Mouse (Mus musculus) MEL (cell line): ENCODE data around the gene Hmox2. TPM values are rescaled to one million over a fixed set of nuclear protein-coding genes. Genes with fewer than 3 reads are reported as not detected.

Experiments used
- DNase-seq: peaks from one replicate; pipeline ENCODE4 v3.0.0; 2011; ENCODE audit warnings: low read depth, low spot score
- H3K27ac ChIP-seq: 2 replicates; pipeline ENCODE4 v1.5.1; 2012; ENCODE audit warnings: low read depth, mild to moderate bottlenecking, control low read depth, low read length, moderate library complexity; ENCODE audit not compliant: control insufficient read depth
- H3K27me3 ChIP-seq, 2 experiments: fragments of 150-350 bp in 1 of 2; sonication (generic) in 1 of 2; 2 replicates each; pipeline ENCODE4 v1.6.1; 2012; ENCODE audit warnings: low read length in 2 of 2, mild to moderate bottlenecking in 2 of 2, improper control_type of control experiment in 1 of 2, moderate library complexity in 1 of 2; ENCODE audit not compliant: insufficient read depth in 2 of 2, control insufficient read depth in 1 of 2
- H3K36me3 ChIP-seq, 2 experiments: 2 replicates each; pipeline ENCODE4 v1.6.1; 2012 to 2014; ENCODE audit warnings: low read length in 2 of 2, improper control_type of control experiment in 1 of 2, inconsistent platforms in 1 of 2, mild to moderate bottlenecking in 1 of 2; ENCODE audit not compliant: insufficient read depth in 2 of 2, control insufficient read depth in 1 of 2
- H3K4me1 ChIP-seq, 2 experiments: fragments of 150-350 bp in 1 of 2; sonication (generic) in 1 of 2; 2 replicates each; pipeline ENCODE4 v1.6.1; 2012; ENCODE audit warnings: low read length in 2 of 2, improper control_type of control experiment in 1 of 2, mild to moderate bottlenecking in 1 of 2; ENCODE audit not compliant: insufficient read depth in 2 of 2, control insufficient read depth in 1 of 2
- H3K4me3 ChIP-seq, 2 experiments: fragments of 150-350 bp in 1 of 2; sonication (generic) in 1 of 2; 2 replicates each; pipeline ENCODE4 v1.5.1; 2012; ENCODE audit warnings: low read depth in 2 of 2, low read length in 2 of 2, mild to moderate bottlenecking in 2 of 2, moderate library complexity in 2 of 2, control low read depth in 1 of 2, improper control_type of control experiment in 1 of 2; ENCODE audit not compliant: control insufficient read depth in 1 of 2, insufficient read depth in 1 of 2
- H3K79me2 ChIP-seq: 2 replicates; pipeline ENCODE4 v1.6.1; 2012; ENCODE audit warnings: mild to moderate bottlenecking, low read length, moderate library complexity; ENCODE audit not compliant: control insufficient read depth, poor library complexity, insufficient read depth
- H3K9ac ChIP-seq: 2 replicates; pipeline ENCODE4 v1.6.1; 2012; ENCODE audit warnings: low read depth, mild to moderate bottlenecking, control low read depth, low read length, moderate library complexity; ENCODE audit not compliant: control insufficient read depth, poor library complexity, severe bottlenecking
- H3K9me3 ChIP-seq: fragments of 150-350 bp; sonication (generic); replicated peaks from 2 replicates; pipeline ENCODE4 v1.6.1; 2012; ENCODE audit warnings: mild to moderate bottlenecking, low read length, improper control_type of control experiment, moderate library complexity; ENCODE audit not compliant: insufficient read depth
- BHLHE40 ChIP-seq: IDR thresholded peaks from 2 replicates; pipeline ENCODE4 v1.6.1; 2012; ENCODE audit warnings: low read depth, mild to moderate bottlenecking, inconsistent platforms, low read length, improper control_type of control experiment, borderline replicate concordance
- CHD1 ChIP-seq: IDR thresholded peaks from 2 replicates; pipeline ENCODE4 v1.6.1; 2012; ENCODE audit warnings: low read depth, mild to moderate bottlenecking, inconsistent platforms, low read length, improper control_type of control experiment
- CHD2 ChIP-seq: IDR thresholded peaks from 2 replicates; pipeline ENCODE4 v1.6.1; 2011; ENCODE audit warnings: low read length, improper control_type of control experiment
- CTCF ChIP-seq, 3 experiments: IDR thresholded peaks in 2 of 3; conservative IDR thresholded peaks in 1 of 3; 2 replicates each; pipeline ENCODE4 v1.5.1; 2011 to 2012; ENCODE audit warnings: low read length in 3 of 3, low read depth in 2 of 3, mild to moderate bottlenecking in 2 of 3, improper control_type of control experiment in 1 of 3, inconsistent platforms in 1 of 3, mixed read lengths in 1 of 3, moderate library complexity in 1 of 3; ENCODE audit not compliant: control insufficient read depth in 1 of 3, insufficient read depth in 1 of 3, poor library complexity in 1 of 3, severe bottlenecking in 1 of 3
- ELF1 ChIP-seq: IDR thresholded peaks from 2 replicates; pipeline ENCODE4 v1.6.1; 2014; ENCODE audit warnings: low read depth, mild to moderate bottlenecking, inconsistent platforms, low read length, improper control_type of control experiment, moderate library complexity
- EP300 ChIP-seq, 2 experiments: IDR thresholded peaks; 2 replicates each; pipeline ENCODE4 v1.6.1; 2011; ENCODE audit warnings: improper control_type of control experiment in 2 of 2, low read length in 2 of 2, low read depth in 1 of 2, mild to moderate bottlenecking in 1 of 2
- JUND ChIP-seq: IDR thresholded peaks from 2 replicates; pipeline ENCODE4 v1.6.1; 2011; ENCODE audit warnings: low read depth, mild to moderate bottlenecking, improper control_type of control experiment, low read length
- KAT2A ChIP-seq: conservative IDR thresholded peaks from 2 replicates; pipeline ENCODE4 v1.6.1; 2012; ENCODE audit warnings: low read depth, low read length, improper control_type of control experiment, inconsistent platforms
- MAZ ChIP-seq: IDR thresholded peaks from 2 replicates; pipeline ENCODE4 v1.6.1; 2012; ENCODE audit warnings: low read depth, mild to moderate bottlenecking, inconsistent platforms, low read length, improper control_type of control experiment
- MEF2A ChIP-seq: IDR thresholded peaks from 2 replicates; pipeline ENCODE4 v1.6.1; 2014; ENCODE audit warnings: low read depth, mild to moderate bottlenecking, inconsistent platforms, low read length, improper control_type of control experiment; ENCODE audit not compliant: poor library complexity, insufficient replicate concordance, severe bottlenecking; ENCODE audit errors: extremely low read depth
- NELFE ChIP-seq: IDR thresholded peaks from 2 replicates; pipeline ENCODE4 v1.6.1; 2011; ENCODE audit warnings: low read depth, low read length, improper control_type of control experiment
- POLR2AphosphoS5 ChIP-seq: IDR thresholded peaks from 2 replicates; pipeline ENCODE4 v1.6.1; 2012; ENCODE audit warnings: low read depth, borderline replicate concordance, mild to moderate bottlenecking, inconsistent platforms, low read length, moderate library complexity, mixed read lengths
- RCOR1 ChIP-seq: IDR thresholded peaks from 2 replicates; pipeline ENCODE4 v1.6.1; 2012; ENCODE audit warnings: low read depth, mild to moderate bottlenecking, inconsistent platforms, low read length, improper control_type of control experiment
- SMC3 ChIP-seq: IDR thresholded peaks from 2 replicates; pipeline ENCODE4 v1.6.1; 2011; ENCODE audit warnings: low read depth, low read length, improper control_type of control experiment
- TBP ChIP-seq: IDR thresholded peaks from 2 replicates; pipeline ENCODE4 v1.8.0; 2011; ENCODE audit warnings: low read depth, low read length, improper control_type of control experiment
- TCF12 ChIP-seq: IDR thresholded peaks from 2 replicates; pipeline ENCODE4 v1.6.1; 2014; ENCODE audit warnings: low read depth, mild to moderate bottlenecking, inconsistent platforms, low read length, improper control_type of control experiment, moderate library complexity
- USF1 ChIP-seq: IDR thresholded peaks from 2 replicates; pipeline ENCODE4 v1.6.1; 2014; ENCODE audit warnings: low read depth, mild to moderate bottlenecking, inconsistent platforms, low read length, improper control_type of control experiment, moderate library complexity
- USF2 ChIP-seq, 2 experiments: IDR thresholded peaks; 2 replicates each; pipeline ENCODE4 v1.6.1; 2011 to 2012; ENCODE audit warnings: improper control_type of control experiment in 2 of 2, low read length in 2 of 2, borderline replicate concordance in 1 of 2, inconsistent platforms in 1 of 2, low read depth in 1 of 2, mild to moderate bottlenecking in 1 of 2; ENCODE audit not compliant: insufficient read depth in 1 of 2
- ZMIZ1 ChIP-seq: IDR thresholded peaks from 2 replicates; pipeline ENCODE4 v1.6.1; 2012; ENCODE audit warnings: low read depth, mild to moderate bottlenecking, inconsistent platforms, low read length, improper control_type of control experiment, moderate library complexity
- polyA plus RNA-seq, 2 experiments: library from polyadenylated mRNA; stranded (reverse) in 1 of 2; unstranded in 1 of 2; fragments of >175 nt in 1 of 2; fragments of >200 nt in 1 of 2; gene quantifications; 2 replicates each; pipeline versions ENCODE4 v1.2.1 to v1.2.4; 2012; ENCODE audit warnings: low replicate concordance in 2 of 2, low read depth in 1 of 2; ENCODE audit not compliant: insufficient read length in 2 of 2, insufficient read depth in 1 of 2, missing spikeins in 1 of 2
- total RNA-seq: library from RNA; depleted of rRNA; stranded (reverse); fragments of 300-350 nt; gene quantifications from 2 replicates; pipeline ENCODE4 v1.2.3, GENCODE M21; 2012

The Hmox2 gene
- total and polyA plus RNA-seq, 3 experiments, result 41.5 to 75.0 TPM; not detected in 1

DNA sequence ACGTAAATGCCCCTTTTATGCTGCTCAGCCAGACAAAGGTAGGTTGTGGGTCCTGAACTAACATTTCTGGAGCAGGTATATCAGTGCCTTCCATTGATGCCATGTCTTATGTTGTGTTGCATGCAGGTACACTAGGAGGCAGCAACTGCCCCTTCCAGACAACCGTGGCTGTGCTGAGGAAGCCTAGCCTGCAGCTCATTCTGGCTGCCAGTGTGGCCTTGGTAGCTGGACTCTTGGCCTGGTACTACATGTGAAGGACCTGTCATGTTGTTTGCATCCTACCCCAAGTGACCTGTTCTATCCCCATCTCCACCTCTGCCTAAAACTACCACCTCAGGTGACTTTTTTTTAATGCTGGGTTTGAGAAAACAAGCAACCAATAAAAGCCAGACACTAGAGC lies 39.7 kb downstream of the Hmox2 start:
- Histone ChIP-seq H3K9ac (no peak overlapping the region), H3K4me1 (no peaks in the 10 kb centered on the region; a peak in 1 of 4 replicates), H3K27me3 (no peaks in the 10 kb centered on the region)
- no peak for TF ChIP-seq MAZ
- TF ChIP-seq, all 39 proteins: peak for 0
- no peak for DNase-seq
- Histone ChIP-seq H3K36me3 (peaks cover 0 to 5% of the 10 kb centered on the region in 2 experiments; a peak in 2 of 4 replicates), H3K4me3 (no peak overlapping the region), H3K79me2 (no peaks in the 10 kb centered on the region), H3K27ac (no peak overlapping the region), H3K9me3 (no peaks in the 10 kb centered on the region)

DNA sequence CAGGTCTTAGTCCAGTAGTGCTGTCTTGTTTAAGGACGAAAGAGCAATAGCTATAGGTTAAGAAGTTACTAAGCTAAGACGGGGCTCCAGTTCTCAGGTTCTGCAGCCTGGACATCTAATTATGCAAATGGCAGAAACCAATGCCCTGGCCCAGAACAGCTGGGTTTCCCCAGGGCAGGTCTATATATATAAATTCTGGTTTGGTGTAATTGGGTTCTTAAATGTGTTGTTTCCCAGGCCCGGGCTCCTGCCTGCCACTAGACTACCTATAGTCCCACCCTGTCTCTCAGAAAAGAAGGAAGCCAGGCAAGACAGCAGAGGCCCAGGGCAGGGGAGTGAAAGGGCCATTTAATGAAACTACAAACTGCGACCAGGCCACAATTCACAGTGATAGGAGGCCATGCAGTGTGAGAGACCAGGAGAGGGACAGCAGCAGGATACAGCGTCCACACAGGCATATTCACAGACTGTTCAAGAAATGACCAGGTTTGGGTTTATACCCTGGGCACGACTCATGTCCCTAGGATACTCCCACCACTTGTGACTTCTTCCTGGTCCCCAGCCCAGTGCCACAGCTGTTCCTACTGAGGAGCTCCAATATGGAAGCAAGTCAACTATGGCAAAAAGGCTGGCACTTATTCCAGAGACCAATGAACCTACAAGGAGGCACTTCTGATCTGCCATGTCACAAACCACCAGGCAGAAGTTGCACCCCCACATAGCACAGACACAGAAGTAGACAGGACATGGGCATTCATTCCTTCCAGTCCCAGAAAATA lies 41.0 kb downstream of the Hmox2 start:
- DNase-seq, result no peak
- Histone ChIP-seq H3K79me2 (no peaks in the 10 kb centered on the region), H3K4me1 (no peaks in the 10 kb centered on the region), H3K27ac (no peak overlapping the region), H3K4me3 (no peak overlapping the region), H3K9ac (no peak overlapping the region), H3K36me3 (peaks cover 0 to 5% of the 10 kb centered on the region in 2 experiments; a peak in 2 of 4 replicates), H3K27me3 (no peaks in the 10 kb centered on the region), H3K9me3 (no peaks in the 10 kb centered on the region)
- TF ChIP-seq RCOR1 (no peak), ZMIZ1 (peak; percentile 44; the same call in 1 of the 2 replicates)

DNA sequence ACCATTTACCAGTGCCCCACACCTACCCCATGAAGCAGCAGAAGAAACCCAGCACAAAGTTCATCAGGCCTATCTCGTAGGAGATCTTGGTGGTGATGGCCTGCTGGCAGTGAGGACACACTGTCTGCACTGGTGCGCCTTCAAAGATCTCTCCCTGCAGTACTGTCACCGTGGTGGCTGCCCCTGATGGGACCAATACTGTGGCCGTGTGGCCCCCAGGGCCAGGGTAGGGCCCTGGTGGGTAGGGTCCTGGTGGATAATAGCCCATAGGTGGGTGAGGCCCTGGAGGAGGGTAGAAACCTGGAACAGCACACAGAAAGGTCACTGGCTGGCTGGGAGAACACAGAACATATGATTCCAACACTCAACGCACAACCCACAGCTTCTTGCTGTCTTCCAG lies 42.6 kb downstream of the Hmox2 start:
- Histone ChIP-seq H3K27ac (no peak overlapping the region), H3K36me3 (peaks cover 2 to 4% of the 10 kb centered on the region in 2 experiments; a peak in 2 of 4 replicates), H3K9ac (no peak overlapping the region), H3K79me2 (0 out of 2 replicates have a peak, but pooled peaks cover 1% of the 10 kb centered on the region), H3K27me3 (no peaks in the 10 kb centered on the region), H3K4me1 (no peaks in the 10 kb centered on the region), H3K9me3 (no peaks in the 10 kb centered on the region), H3K4me3 (no peak overlapping the region)
- no peak for DNase-seq
- TF ChIP-seq CHD2, result no peak
- TF ChIP-seq SMC3, result no peak
- TF ChIP-seq USF2 (IDR thresholded peaks at IDR 0.05; ENCODE audit: borderline replicate concordance in 1 of 2, insufficient read depth in 1 of 2, low read depth in 1 of 2, low read length in 2 of 2), result no peak
- TF ChIP-seq TBP, result no peak
- TF ChIP-seq JUND, result no peak
- no peak for TF ChIP-seq MAZ
- no peak for TF ChIP-seq ELF1
- no peak for TF ChIP-seq POLR2AphosphoS5
- TF ChIP-seq USF1, result no peak
- no peak for TF ChIP-seq BHLHE40
- TF ChIP-seq NELFE, result no peak
- TF ChIP-seq KAT2A, result no peak
- no peak for TF ChIP-seq CTCF (IDR thresholded peaks at IDR 0.05 in 2 of 3, conservative IDR thresholded peaks at IDR 0.05 in 1 of 3; ENCODE audit: control insufficient read depth in 1 of 3, insufficient read depth in 1 of 3, low read depth in 2 of 3, low read length in 3 of 3, poor library complexity in 1 of 3, severe bottlenecking in 1 of 3)
- TF ChIP-seq MEF2A, result no peak
- no peak for TF ChIP-seq TCF12
- TF ChIP-seq EP300 (IDR thresholded peaks at IDR 0.05; ENCODE audit: low read depth in 1 of 2, low read length in 2 of 2), result no peak
- TF ChIP-seq CHD1, result no peak
